Mouse (Mus musculus) cortical plate, adult 2 months (tissue): ENCODE measurements around the gene Birc5.

Experiments used
- CTCF ChIP-seq: fragments of 200-500 bp; IDR thresholded peaks from 2 replicates; pipeline ENCODE4 v1.5.1; 2011; ENCODE audit warnings: mild to moderate bottlenecking, control low read depth, low read length; ENCODE audit not compliant: insufficient read depth; ENCODE audit errors: extremely low read depth
- POLR2A ChIP-seq: fragments of 200-500 bp; IDR thresholded peaks from 2 replicates; pipeline ENCODE4 v1.6.1; 2011; ENCODE audit warnings: mild to moderate bottlenecking, low read length, control low read depth; ENCODE audit not compliant: insufficient read depth; ENCODE audit errors: extremely low read depth

- TF ChIP-seq CTCF (no peak), POLR2A (no peak)
These were observed 35.2 kb upstream of the Birc5 start for GRCm38 (mm10) chr11:117813867-117814266.
